Mouse (Mus musculus): ENCODE results near the gene Slc7a11.

DNA sequence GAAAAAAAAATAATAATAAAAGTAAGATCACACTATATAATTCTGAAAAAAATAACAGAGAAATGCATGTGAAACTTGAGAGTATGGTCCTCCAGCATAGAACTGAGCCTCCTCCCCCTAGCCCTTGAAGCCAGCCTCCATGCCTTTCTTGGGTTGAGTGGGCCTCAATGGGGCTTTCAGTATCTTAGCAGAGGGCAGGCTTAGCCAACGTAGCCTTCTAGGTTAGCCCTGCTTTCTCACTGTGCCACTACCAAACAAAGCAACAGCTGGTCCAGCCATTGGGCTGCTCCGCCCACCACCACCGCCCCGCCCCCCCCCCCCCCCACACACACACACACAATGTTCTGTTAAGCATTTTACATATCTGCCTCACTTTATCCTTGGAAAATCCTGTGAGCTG, 56.1 kb downstream of the Slc7a11 start:
- no peak for TF ChIP-seq GATA1 (IDR thresholded peaks at IDR 0.05; ENCODE audit: borderline replicate concordance, low read length)
- no peak for TF ChIP-seq FLI1 (IDR thresholded peaks at IDR 0.05; ENCODE audit: low read length)

Data from megakaryocyte, embryonic 14.5 days (primary cell).